Mouse (Mus musculus) CH12.LX (cell line): Measurements from ENCODE around the gene Lamtor5.

ENCODE experiments used
- BHLHE40 ChIP-seq: IDR thresholded peaks from 2 replicates; pipeline ENCODE4 v1.6.1; 2011; ENCODE audit warnings: mild to moderate bottlenecking, low read depth, low read length, improper control_type of control experiment
- CTCF ChIP-seq, 2 experiments: IDR thresholded peaks in 1 of 2; conservative IDR thresholded peaks in 1 of 2; 2 replicates each; pipeline ENCODE4 v1.5.1; 2011 to 2012; ENCODE audit warnings: low read depth in 2 of 2, low read length in 2 of 2, improper control_type of control experiment in 1 of 2, inconsistent platforms in 1 of 2, mild to moderate bottlenecking in 1 of 2, moderate library complexity in 1 of 2
- E2F4 ChIP-seq: IDR thresholded peaks from 2 replicates; pipeline ENCODE4 v1.6.1; 2011; ENCODE audit warnings: low read depth, low read length, improper control_type of control experiment; ENCODE audit not compliant: insufficient replicate concordance
- EP300 ChIP-seq: IDR thresholded peaks from 2 replicates; pipeline ENCODE4 v1.6.1; 2011; ENCODE audit warnings: low read length, improper control_type of control experiment
- HCFC1 ChIP-seq: IDR thresholded peaks from 2 replicates; pipeline ENCODE4 v1.6.1; 2012; ENCODE audit warnings: low read depth, mild to moderate bottlenecking, inconsistent platforms, low read length, improper control_type of control experiment
- POLR2A ChIP-seq: IDR thresholded peaks from 2 replicates; pipeline ENCODE4 v1.6.1; 2011; ENCODE audit warnings: low read depth, mild to moderate bottlenecking, improper control_type of control experiment, low read length
- RAD21 ChIP-seq: IDR thresholded peaks from 2 replicates; pipeline ENCODE4 v1.6.1; 2011; ENCODE audit warnings: low read depth, mild to moderate bottlenecking, low read length, improper control_type of control experiment, moderate library complexity
- TCF12 ChIP-seq: IDR thresholded peaks from 2 replicates; pipeline ENCODE4 v1.6.1; 2014; ENCODE audit warnings: low read depth, mild to moderate bottlenecking, inconsistent platforms, low read length, improper control_type of control experiment
- ZC3H11A ChIP-seq: IDR thresholded peaks from 2 replicates; pipeline ENCODE4 v1.6.1; 2012; ENCODE audit warnings: low read depth, mild to moderate bottlenecking, inconsistent platforms, low read length, improper control_type of control experiment

DNA sequence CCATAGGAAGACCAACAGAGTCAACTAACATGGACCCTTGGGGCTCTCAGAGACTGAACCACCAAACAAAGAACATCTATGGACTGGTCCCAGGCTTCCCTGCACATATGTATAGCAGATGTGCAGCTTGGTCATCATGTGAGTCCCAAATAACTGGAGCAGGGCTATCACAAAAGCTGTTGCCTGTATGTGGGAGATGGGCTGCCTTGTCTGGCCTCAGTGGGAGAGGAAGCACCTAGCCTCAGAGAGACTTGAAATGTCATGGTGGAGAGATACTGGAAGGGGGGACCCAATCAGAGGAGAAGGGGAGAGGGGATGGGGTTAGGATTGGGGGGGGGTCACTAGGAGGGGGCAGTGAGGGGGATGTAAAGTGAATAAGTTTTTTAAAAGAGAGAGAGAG is 8.7 kb downstream of the Lamtor5 start:
- TF ChIP-seq CTCF (conservative IDR thresholded peaks at IDR 0.05 in 1 of 2, IDR thresholded peaks at IDR 0.05 in 1 of 2; ENCODE audit: low read depth in 2 of 2, low read length in 2 of 2) (no peak), HCFC1 (no peak), E2F4 (no peak), RAD21 (no peak), BHLHE40 (no peak), EP300 (no peak), TCF12 (no peak), POLR2A (no peak), ZC3H11A (no peak)
